8 mouse cellular contexts compared by ENCODE assay signal in the genomic region with DNA sequence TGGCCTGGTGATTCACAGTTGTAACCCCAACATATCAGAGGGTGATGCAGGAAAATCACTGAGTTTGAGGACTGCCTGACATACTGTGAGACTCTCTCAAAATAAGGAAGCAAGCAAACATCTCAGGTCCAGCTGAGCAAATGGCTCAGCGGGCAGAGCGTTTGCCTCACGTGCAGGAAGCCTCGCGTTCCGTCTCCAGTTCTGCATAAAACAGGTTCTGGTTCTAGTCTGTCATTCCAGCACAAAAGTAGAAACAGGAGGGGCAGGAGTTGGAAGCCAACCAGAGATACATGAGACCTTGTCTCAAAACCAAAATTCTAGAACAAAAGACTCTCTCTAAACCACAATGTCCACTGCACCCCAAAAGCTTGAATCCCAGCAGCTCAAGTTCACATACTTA. TPM values are rescaled to one million over a fixed set of nuclear protein-coding genes. Genes with fewer than 3 reads are reported as not detected.
DNase-seq lines count a peak whose midpoint lies in the region; ATAC-seq and TF ChIP-seq lines count a peak whose summit lies in the region.

No protein-coding gene starts in this region.

- H3K4me1 ChIP-seq in ES-Bruce4 (ENCODE audit: control insufficient read depth, insufficient read depth, low read length), result no peaks in the 10 kb centered on the region
- peaks cover 18% of the 10 kb centered on the region for H3K4me1 ChIP-seq in liver, embryonic 16.5 days (ENCODE audit: control insufficient read depth, low read depth, low read length)
- H3K4me1 ChIP-seq in stomach, embryonic 14.5 days (ENCODE audit: control insufficient read depth, insufficient read depth, low read length), result peaks cover 15% of the 10 kb centered on the region; the same call in 1 of the 2 replicates

- DNase-seq in cerebellum, adult 11-12 months, result peak; percentile 36
- no peak for DNase-seq in cerebellum, postnatal 4 days (ENCODE audit: low spot score in 2 of 2)
- DNase-seq in gastrocnemius, adult 18-20 months (ENCODE audit: low spot score), result no peak
- no peak for DNase-seq in adrenal gland, postnatal 14 days

- no peaks in the 10 kb centered on the region for H3K27me3 ChIP-seq in ES-Bruce4 (ENCODE audit: control insufficient read depth, insufficient read depth, low read length, poor library complexity, severe bottlenecking)
- no peaks in the 10 kb centered on the region for H3K27me3 ChIP-seq in liver, embryonic 16.5 days (ENCODE audit: control insufficient read depth, insufficient read depth, low read depth, low read length)
- H3K27me3 ChIP-seq in stomach, embryonic 14.5 days (ENCODE audit: control insufficient read depth, insufficient read depth, low read length), result no peaks in the 10 kb centered on the region

- TF ChIP-seq CTCF in ES-Bruce4 (IDR thresholded peaks at IDR 0.05; ENCODE audit: low read depth, low read length), result no peak

- H3K4me3 ChIP-seq in ES-Bruce4 (ENCODE audit: low read depth, low read length), result peak overlapping the region; percentile 74
- peak overlapping the region; percentile 54 for H3K4me3 ChIP-seq in liver, embryonic 16.5 days (ENCODE audit: low read depth, low read length)
- peak overlapping the region; percentile 40 for H3K4me3 ChIP-seq in stomach, embryonic 14.5 days (ENCODE audit: low read depth, low read length)

- no peaks in the 10 kb centered on the region for H3K9me3 ChIP-seq in ES-Bruce4 (replicated peaks; ENCODE audit: control insufficient read depth, insufficient read depth, low read length, poor library complexity, severe bottlenecking)
- no peaks in the 10 kb centered on the region for H3K9me3 ChIP-seq in liver, embryonic 16.5 days (replicated peaks; ENCODE audit: control insufficient read depth, low read length)
- H3K9me3 ChIP-seq in stomach, embryonic 14.5 days (ENCODE audit: control insufficient read depth, low read depth, low read length), result no peaks in the 10 kb centered on the region

- no peak for TF ChIP-seq EP300 in ES-Bruce4 (IDR thresholded peaks at IDR 0.05; ENCODE audit: insufficient read depth, low read depth, low read length)

- H3K36me3 ChIP-seq in ES-Bruce4 (ENCODE audit: control insufficient read depth, insufficient read depth, low read length, poor library complexity, severe bottlenecking), result no peaks in the 10 kb centered on the region
- no peaks in the 10 kb centered on the region; the same call in 1 of the 2 replicates for H3K36me3 ChIP-seq in liver, embryonic 16.5 days (ENCODE audit: control insufficient read depth, insufficient read depth)
- no peaks in the 10 kb centered on the region for H3K36me3 ChIP-seq in stomach, embryonic 14.5 days (ENCODE audit: control insufficient read depth, insufficient read depth, low read length)

- peak; percentile 25; the same call in 1 of the 2 replicates for ATAC-seq in granulocyte monocyte progenitor cell, adult 5-6 weeks (replicated peaks; ENCODE audit: poor library complexity, severe bottlenecking)
- ATAC-seq in liver, embryonic 16.5 days (ENCODE audit: low read depth), result no peak
- no peak for ATAC-seq in stomach, embryonic 14.5 days (ENCODE audit: insufficient number of reproducible peaks, insufficient read depth, low FRiP score, low read depth)

- peak overlapping the region; percentile 63 for H3K4me2 ChIP-seq in liver, embryonic 16.5 days (ENCODE audit: low read depth, low read length)
- H3K4me2 ChIP-seq in stomach, embryonic 14.5 days (replicated peaks; ENCODE audit: low read depth, low read length), result peak overlapping the region; percentile 53

- WGBS in liver, embryonic 16.5 days (ENCODE audit: insufficient replicate concordance), result 0% methylated on average over 6 of the region's 6 CpGs
- 4% methylated on average over 6 of the region's 6 CpGs for WGBS in stomach, embryonic 14.5 days

- no peak overlapping the region for H3K27ac ChIP-seq in ES-Bruce4 (ENCODE audit: insufficient read depth, low read length)
- peak overlapping the region; percentile 40; the same call in 1 of the 2 replicates for H3K27ac ChIP-seq in liver, embryonic 16.5 days (ENCODE audit: low read length)
- H3K27ac ChIP-seq in stomach, embryonic 14.5 days (ENCODE audit: low read length), result peak overlapping the region; percentile 29; the same call in 1 of the 2 replicates

- no peak for TF ChIP-seq POLR2A in ES-Bruce4 (IDR thresholded peaks at IDR 0.05; ENCODE audit: insufficient read depth, low read length)

- peak overlapping the region; percentile 53 for H3K9ac ChIP-seq in ES-Bruce4 (ENCODE audit: low read depth, poor library complexity, severe bottlenecking)
- peak overlapping the region; percentile 56 for H3K9ac ChIP-seq in liver, embryonic 16.5 days (ENCODE audit: low read depth, low read length)
- peak overlapping the region; percentile 49 for H3K9ac ChIP-seq in stomach, embryonic 14.5 days (replicated peaks; ENCODE audit: low read depth, low read length)

RNA-seq across cellular contexts. Expression of a gene that starts 0.5 kb away (rescaled TPM):
- 2.9 and 4.9 TPM in 2 replicates for polyA plus RNA-seq in ES-Bruce4 (2011; ENCODE audit: insufficient read depth, insufficient read length, low read depth, missing spikeins)
- total RNA-seq in granulocyte monocyte progenitor cell, adult 5-6 weeks (2014; fragmentation: Nextera tagmentation), result not detected in 2 replicates
- total RNA-seq in granulocyte monocyte progenitor cell, adult 5-6 weeks (2017), result 0.69 TPM in 1 of 2 replicates, not detected in the other
- 1.3 and 1.6 TPM in 2 replicates for polyA plus RNA-seq in liver, embryonic 16.5 days (2015; fragmentation: Nextera tagmentation; extraction: Ambion mirVana)
- polyA plus RNA-seq in stomach, embryonic 14.5 days (2014; fragmentation: Nextera tagmentation; extraction: Ambion mirVana), result 4.9 and 6.3 TPM in 2 replicates
- total RNA-seq in gastrocnemius, adult 18-20 months (2021), result under 1 TPM; 0.71 to 0.85 TPM
- 6.5 and 8.5 TPM in 2 replicates for total RNA-seq in adrenal gland, postnatal 14 days (2021)

RNA-seq across cellular contexts. Expression of a gene that starts 0.6 kb away (rescaled TPM):
- 19.9 and 21.4 TPM in 2 replicates for polyA plus RNA-seq in ES-Bruce4 (2011; ENCODE audit: insufficient read depth, insufficient read length, low read depth, missing spikeins)
- 40.4 and 75.8 TPM in 2 replicates for total RNA-seq in granulocyte monocyte progenitor cell, adult 5-6 weeks (2014; fragmentation: Nextera tagmentation)
- total RNA-seq in granulocyte monocyte progenitor cell, adult 5-6 weeks (2017), result 21.1 and 33.3 TPM in 2 replicates
- polyA plus RNA-seq in liver, embryonic 16.5 days (2015; fragmentation: Nextera tagmentation; extraction: Ambion mirVana), result 172 and 194 TPM in 2 replicates
- 60.7 and 62.4 TPM in 2 replicates for polyA plus RNA-seq in stomach, embryonic 14.5 days (2014; fragmentation: Nextera tagmentation; extraction: Ambion mirVana)
- total RNA-seq in gastrocnemius, adult 18-20 months (2021), result 10 to 100 TPM; 10.5 to 13.8 TPM
- 203 and 258 TPM in 2 replicates for total RNA-seq in adrenal gland, postnatal 14 days (2021)

RNA-seq across cellular contexts. Expression of a gene that starts 8.8 kb away (rescaled TPM):
- polyA plus RNA-seq in ES-Bruce4 (2011; ENCODE audit: insufficient read depth, insufficient read length, low read depth, missing spikeins), result 5.7 and 7.8 TPM in 2 replicates
- total RNA-seq in granulocyte monocyte progenitor cell, adult 5-6 weeks (2014; fragmentation: Nextera tagmentation), result 22.5 and 33.1 TPM in 2 replicates
- total RNA-seq in granulocyte monocyte progenitor cell, adult 5-6 weeks (2017), result 44.0 and 51.7 TPM in 2 replicates
- 12.9 and 13.9 TPM in 2 replicates for polyA plus RNA-seq in liver, embryonic 16.5 days (2015; fragmentation: Nextera tagmentation; extraction: Ambion mirVana)
- 41.4 and 42.7 TPM in 2 replicates for polyA plus RNA-seq in stomach, embryonic 14.5 days (2014; fragmentation: Nextera tagmentation; extraction: Ambion mirVana)
- 1 to 10 TPM; 1.9 to 4.3 TPM for total RNA-seq in gastrocnemius, adult 18-20 months (2021)
- total RNA-seq in adrenal gland, postnatal 14 days (2021), result 30.2 and 35.6 TPM in 2 replicates

RNA-seq across cellular contexts. Expression of a gene that starts 10.0 kb away (rescaled TPM):
- polyA plus RNA-seq in ES-Bruce4 (2011; ENCODE audit: insufficient read depth, insufficient read length, low read depth, missing spikeins), result 5.4 and 5.6 TPM in 2 replicates
- 0.58 and 1.4 TPM in 2 replicates for total RNA-seq in granulocyte monocyte progenitor cell, adult 5-6 weeks (2014; fragmentation: Nextera tagmentation)
- total RNA-seq in granulocyte monocyte progenitor cell, adult 5-6 weeks (2017), result not detected in 2 replicates
- 0.96 and 1.4 TPM in 2 replicates for polyA plus RNA-seq in liver, embryonic 16.5 days (2015; fragmentation: Nextera tagmentation; extraction: Ambion mirVana)
- 8.5 and 9.9 TPM in 2 replicates for polyA plus RNA-seq in stomach, embryonic 14.5 days (2014; fragmentation: Nextera tagmentation; extraction: Ambion mirVana)
- under 1 TPM; 0.50 to 0.81 TPM for total RNA-seq in gastrocnemius, adult 18-20 months (2021)
- total RNA-seq in adrenal gland, postnatal 14 days (2021), result 25.5 and 31.0 TPM in 2 replicates

RNA-seq across cellular contexts. Expression of a gene that starts 28.8 kb away (rescaled TPM):
- 8.5 TPM in 2 replicates for polyA plus RNA-seq in ES-Bruce4 (2011; ENCODE audit: insufficient read depth, insufficient read length, low read depth, missing spikeins)
- 7.8 and 9.9 TPM in 2 replicates for total RNA-seq in granulocyte monocyte progenitor cell, adult 5-6 weeks (2014; fragmentation: Nextera tagmentation)
- 7.6 and 8.2 TPM in 2 replicates for total RNA-seq in granulocyte monocyte progenitor cell, adult 5-6 weeks (2017)
- polyA plus RNA-seq in liver, embryonic 16.5 days (2015; fragmentation: Nextera tagmentation; extraction: Ambion mirVana), result 2.1 and 2.3 TPM in 2 replicates
- polyA plus RNA-seq in stomach, embryonic 14.5 days (2014; fragmentation: Nextera tagmentation; extraction: Ambion mirVana), result 8.9 and 10.4 TPM in 2 replicates
- 1 to 10 TPM; 2.1 to 2.3 TPM for total RNA-seq in gastrocnemius, adult 18-20 months (2021)
- 13.1 and 13.7 TPM in 2 replicates for total RNA-seq in adrenal gland, postnatal 14 days (2021)
